Mouse (Mus musculus) hindbrain, embryonic 15.5 days (tissue): Measurements from ENCODE around the gene Lrrk2. TPM values are rescaled to one million over a fixed set of nuclear protein-coding genes. Genes with fewer than 3 reads are reported as not detected.
"Not testable (repeated sequence)": the region's sequence is repeated elsewhere in the genome, so short reads cannot be mapped to it uniquely, and the experiment has no call there.

Source experiments
- ATAC-seq: fragments of 200-750 bp; cut with Nextera tagmentation; 2 replicates; pipeline ENCODE4 v1.8.0; 2017; ENCODE audit warnings: low read depth, moderate number of reproducible peaks, moderate TSS enrichment; ENCODE audit not compliant: low FRiP score
- H3K27ac ChIP-seq: fragments of 300-500 bp; sonication (generic); replicated peaks from 2 replicates; pipeline ENCODE4 v1.5.1; 2015; ENCODE audit warnings: mild to moderate bottlenecking, inconsistent platforms
- H3K27me3 ChIP-seq: fragments of 300-500 bp; sonication (generic); 2 replicates; pipeline ENCODE4 v1.6.1; 2015; ENCODE audit warnings: control low read depth, inconsistent platforms
- H3K36me3 ChIP-seq: fragments of 300-500 bp; sonication (generic); 2 replicates; pipeline ENCODE4 v1.6.1; 2015; ENCODE audit warnings: control low read depth, inconsistent platforms
- H3K4me1 ChIP-seq: fragments of 300-500 bp; sonication (generic); replicated peaks from 2 replicates; pipeline ENCODE4 v1.6.1; 2015; ENCODE audit warnings: control low read depth, inconsistent platforms
- H3K4me2 ChIP-seq: fragments of 300-500 bp; sonication (generic); 2 replicates; pipeline ENCODE4 v1.6.1; 2015; ENCODE audit warnings: moderate library complexity, mild to moderate bottlenecking, inconsistent platforms
- H3K4me3 ChIP-seq: fragments of 300-500 bp; sonication (generic); 2 replicates; pipeline ENCODE4 v1.5.1; 2015; ENCODE audit warnings: mild to moderate bottlenecking, inconsistent platforms
- H3K9ac ChIP-seq: fragments of 300-500 bp; sonication (generic); 2 replicates; pipeline ENCODE4 v1.6.1; 2015; ENCODE audit warnings: inconsistent platforms
- H3K9me3 ChIP-seq: fragments of 300-500 bp; sonication (generic); 2 replicates; pipeline ENCODE4 v1.6.1; 2016; ENCODE audit warnings: control low read depth, inconsistent platforms
- WGBS: fragments of 180-500 bp; shearing (Covaris S2); methylation state at CpG from one replicate; pipeline ENCODE4 v1.1.7; 2015; 5-methylcytosine and 5-hydroxymethylcytosine counted together
- polyA plus RNA-seq: library from polyadenylated mRNA; unstranded; fragments of >200 nt; fragmentation: Nextera tagmentation; extraction: Ambion mirVana; gene quantifications from 2 replicates; pipeline ENCODE4 v1.2.1, GENCODE M21; 2015

Gene Lrrk2
- polyA plus RNA-seq, 1 experiment from 2014 or later, result 2.4 TPM

- Histone ChIP-seq H3K4me1 (0 out of 2 replicates have a peak, but pooled peaks cover 7% of the 10 kb centered on the region), H3K4me2 (no peak overlapping the region), H3K9me3 (no peaks in the 10 kb centered on the region), H3K9ac (no peak overlapping the region), H3K27ac (no peak overlapping the region), H3K36me3 (no peaks in the 10 kb centered on the region), H3K4me3 (no peak overlapping the region), H3K27me3 (no peaks in the 10 kb centered on the region)
- no peak for ATAC-seq
- WGBS, result 20% methylated on average over 3 of the region's 3 CpGs
Observed at GRCm38 (mm10) chr15:91754546-91754945, 81.6 kb downstream of the Lrrk2 start.

- H3K27me3 ChIP-seq, result no peaks in the 10 kb centered on the region
- no peak overlapping the region for H3K9ac ChIP-seq
- 0 out of 2 replicates have a peak, but pooled peaks cover 7% of the 10 kb centered on the region for H3K4me1 ChIP-seq
- no peaks in the 10 kb centered on the region for H3K9me3 ChIP-seq
- H3K4me3 ChIP-seq, result no peak overlapping the region
- 90% methylated on average over 16 of the region's 16 CpGs for WGBS
- H3K4me2 ChIP-seq, result no peak overlapping the region
- H3K36me3 ChIP-seq, result no peaks in the 10 kb centered on the region
- H3K27ac ChIP-seq, result no peak overlapping the region
- ATAC-seq, result no peak
Observed at GRCm38 (mm10) chr15:91755756-91756155, 82.8 kb downstream of the Lrrk2 start.

- H3K9ac ChIP-seq, result no peak overlapping the region
- H3K4me3 ChIP-seq, result no peak overlapping the region
- no peaks in the 10 kb centered on the region for H3K27me3 ChIP-seq
- no peaks in the 10 kb centered on the region for H3K36me3 ChIP-seq
- ATAC-seq, result no peak
- H3K4me2 ChIP-seq, result no peak overlapping the region
- H3K4me1 ChIP-seq, result no peaks in the 10 kb centered on the region
- no peak overlapping the region for H3K27ac ChIP-seq
- no peaks in the 10 kb centered on the region for H3K9me3 ChIP-seq
- 28% methylated on average over 4 of the region's 4 CpGs for WGBS
Observed at GRCm38 (mm10) chr15:91772041-91772440, 99.1 kb downstream of the Lrrk2 start.

- no peaks in the 10 kb centered on the region for H3K27me3 ChIP-seq
- H3K9me3 ChIP-seq, result no peaks in the 10 kb centered on the region
- H3K4me3 ChIP-seq, result no peak overlapping the region
- H3K4me1 ChIP-seq, result no peaks in the 10 kb centered on the region
- 95% methylated on average over 9 of the region's 9 CpGs for WGBS
- no peak for ATAC-seq
- H3K27ac ChIP-seq, result no peak overlapping the region
- H3K36me3 ChIP-seq, result no peaks in the 10 kb centered on the region
- H3K9ac ChIP-seq, result no peak overlapping the region
- no peak overlapping the region for H3K4me2 ChIP-seq
Observed at GRCm38 (mm10) chr15:91779166-91779565, 106.2 kb downstream of the Lrrk2 start.

- H3K36me3 ChIP-seq, result no peaks in the 10 kb centered on the region
- WGBS, result 31% methylated on average over 6 of the region's 6 CpGs
- H3K4me3 ChIP-seq, result no peak overlapping the region
- no peak overlapping the region for H3K9ac ChIP-seq
- H3K27me3 ChIP-seq, result no peaks in the 10 kb centered on the region
- no peaks in the 10 kb centered on the region for H3K4me1 ChIP-seq
- no peaks in the 10 kb centered on the region for H3K9me3 ChIP-seq
- H3K4me2 ChIP-seq, result no peak overlapping the region
- no peak for ATAC-seq
- H3K27ac ChIP-seq, result no peak overlapping the region
Observed at GRCm38 (mm10) chr15:91781172-91781571, 108.2 kb downstream of the Lrrk2 start.

GRCm38 (mm10) chr15:91788338-91788737 lies 115.4 kb downstream of the Lrrk2 start:
- ATAC-seq, result no peak
- 94% methylated on average over 11 of the region's 11 CpGs for WGBS
- no peaks in the 10 kb centered on the region for H3K4me1 ChIP-seq
- H3K4me3 ChIP-seq, result no peak overlapping the region
- H3K9ac ChIP-seq, result no peak overlapping the region
- no peak overlapping the region for H3K27ac ChIP-seq
- no peaks in the 10 kb centered on the region for H3K27me3 ChIP-seq
- H3K4me2 ChIP-seq, result no peak overlapping the region
- no peaks in the 10 kb centered on the region for H3K36me3 ChIP-seq
- no peaks in the 10 kb centered on the region for H3K9me3 ChIP-seq

GRCm38 (mm10) chr15:91806463-91806862 lies 133.5 kb downstream of the Lrrk2 start:
- Histone ChIP-seq H3K9ac (no peak overlapping the region), H3K9me3 (no peaks in the 10 kb centered on the region), H3K27me3 (no peaks in the 10 kb centered on the region), H3K27ac (no peak overlapping the region), H3K36me3 (no peaks in the 10 kb centered on the region), H3K4me3 (no peak overlapping the region), H3K4me2 (no peak overlapping the region), H3K4me1 (no peaks in the 10 kb centered on the region)
- no peak for ATAC-seq
- WGBS, result 86% methylated on average over 4 of the region's 4 CpGs

- no peak for ATAC-seq
Observed at GRCm38 (mm10) chr15:91835319-91835718, 162.3 kb downstream of the Lrrk2 start.

GRCm38 (mm10) chr15:91837965-91838364 lies 165.0 kb downstream of the Lrrk2 start, which contains the start of gene Smgc:
Smgc (plus strand) TSS chr15:91838265.
- ATAC-seq, result no peak
- H3K27ac ChIP-seq, result no peak within 1 kb of the TSS
- no peaks in the 10 kb centered on the region for H3K36me3 ChIP-seq
- WGBS, result 93% methylated on average over 7 of the region's 7 CpGs
- H3K4me2 ChIP-seq, result no peak within 1 kb of the TSS
- no peaks in the 10 kb centered on the region for H3K27me3 ChIP-seq
- H3K9ac ChIP-seq, result no peak within 1 kb of the TSS
- no peaks in the 10 kb centered on the region for H3K9me3 ChIP-seq
- H3K4me1 ChIP-seq, result no peaks in the 10 kb centered on the region
- H3K4me3 ChIP-seq, result no peak within 1 kb of the TSS

More at GRCm38 (mm10) chr15:91835319-91835718, 162.3 kb downstream of the Lrrk2 start:
- Histone ChIP-seq H3K27me3 (no peaks in the 10 kb centered on the region), H3K4me2 (no peak overlapping the region), H3K4me1 (no peaks in the 10 kb centered on the region), H3K9me3 (no peaks in the 10 kb centered on the region), H3K4me3 (no peak overlapping the region), H3K36me3 (no peaks in the 10 kb centered on the region), H3K27ac (no peak overlapping the region), H3K9ac (no peak overlapping the region)
- WGBS, result 79% methylated on average over 6 of the region's 6 CpGs

- not testable (repeated sequence) for H3K9ac ChIP-seq, ATAC-seq, H3K27ac ChIP-seq, H3K4me2 ChIP-seq, H3K4me3 ChIP-seq, H3K4me1 ChIP-seq, H3K9me3 ChIP-seq, H3K27me3 ChIP-seq, H3K36me3 ChIP-seq
- WGBS, result 20% methylated on average over 5 of the region's 5 CpGs
Observed at GRCm38 (mm10) chr15:91864130-91864529, 191.2 kb downstream of the Lrrk2 start.

Other genes starting within 250 kb of the Lrrk2 start
- gene Slc2a13, start 99.9 kb upstream of the Lrrk2 start, polyA plus RNA-seq, result 5.0 and 5.1 TPM in 2 replicates
- gene Smgc, start 165.1 kb downstream of the Lrrk2 start, polyA plus RNA-seq, result not detected in 2 replicates